Mouse (Mus musculus): Measurements from ENCODE around the gene Dhx58.

DNA sequence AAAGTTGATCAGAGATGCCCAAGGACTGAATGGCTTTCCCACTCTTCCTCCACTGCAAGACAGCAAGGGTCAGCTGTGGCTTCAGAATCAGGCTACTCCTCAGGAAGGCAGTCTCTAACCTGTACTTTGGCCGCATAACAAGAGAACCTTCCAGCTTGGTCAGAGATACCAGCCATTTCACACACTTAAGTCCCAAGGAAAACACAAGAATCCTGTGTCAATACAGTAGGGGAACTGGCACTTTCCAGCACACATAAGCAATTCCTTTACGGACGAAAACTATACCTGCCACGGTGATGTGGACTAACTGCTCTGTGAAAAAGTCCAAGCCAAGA, 32.6 kb upstream of the Dhx58 start:
- TF ChIP-seq ZC3H11A (IDR thresholded peaks at IDR 0.05; ENCODE audit: borderline replicate concordance, low read depth, low read length) (no peak), ZNF384 (IDR thresholded peaks at IDR 0.05; ENCODE audit: low read depth, low read length) (no peak), HCFC1 (IDR thresholded peaks at IDR 0.05; ENCODE audit: borderline replicate concordance, insufficient read depth, low read length) (no peak), CHD2 (IDR thresholded peaks at IDR 0.05; ENCODE audit: low read depth, low read length) (no peak)
